Mouse (Mus musculus) cerebellum, postnatal 25 days (tissue): ENCODE results near the gene Rhbdd1.

Experiments
- DNase-seq, 2 experiments: peaks; one replicate each; pipeline ENCODE4 v3.0.0; 2021; ENCODE audit warnings: mixed read lengths in 2 of 2

Gene Rhbdd1

DNA sequence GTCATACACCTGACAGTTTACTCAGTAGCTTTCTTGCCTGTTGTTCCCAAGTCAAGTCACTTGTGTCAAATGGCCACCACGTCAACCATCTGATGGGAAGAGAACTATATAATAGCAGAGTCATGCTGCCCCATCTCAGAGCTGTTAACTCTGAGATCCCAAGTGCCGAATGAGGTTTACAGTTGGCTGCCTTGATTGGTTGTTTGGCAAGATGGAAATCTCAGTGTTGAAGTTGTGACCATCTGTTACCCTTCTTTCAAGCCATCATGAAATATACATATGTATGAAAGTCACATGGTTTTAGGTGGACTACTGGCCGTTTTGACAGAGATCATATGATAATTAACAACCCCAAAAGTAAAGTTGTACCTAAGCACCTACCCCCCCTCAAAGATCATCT is 121.0 kb downstream of the Rhbdd1 start:
- no peak for DNase-seq

DNA sequence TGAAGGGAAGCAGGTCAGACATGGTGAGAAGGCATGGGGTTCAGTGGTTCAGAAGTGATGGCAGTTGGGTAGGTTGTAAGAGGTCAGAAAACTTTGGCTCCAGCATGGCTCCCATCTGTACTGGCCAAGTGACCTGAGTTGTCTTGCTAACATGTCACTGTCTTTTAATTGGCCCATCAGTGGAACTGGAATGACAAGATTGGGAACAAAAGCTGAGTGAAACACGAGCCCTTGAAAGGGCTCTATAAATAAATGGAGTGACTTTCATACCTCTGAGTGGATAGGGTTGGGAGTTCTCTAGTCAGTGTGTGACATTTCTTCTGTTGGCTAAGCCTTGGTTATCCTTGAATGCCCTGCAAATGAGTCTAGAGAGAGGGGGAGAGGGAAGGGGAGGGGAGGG is 123.9 kb downstream of the Rhbdd1 start:
- no peak for DNase-seq

DNA sequence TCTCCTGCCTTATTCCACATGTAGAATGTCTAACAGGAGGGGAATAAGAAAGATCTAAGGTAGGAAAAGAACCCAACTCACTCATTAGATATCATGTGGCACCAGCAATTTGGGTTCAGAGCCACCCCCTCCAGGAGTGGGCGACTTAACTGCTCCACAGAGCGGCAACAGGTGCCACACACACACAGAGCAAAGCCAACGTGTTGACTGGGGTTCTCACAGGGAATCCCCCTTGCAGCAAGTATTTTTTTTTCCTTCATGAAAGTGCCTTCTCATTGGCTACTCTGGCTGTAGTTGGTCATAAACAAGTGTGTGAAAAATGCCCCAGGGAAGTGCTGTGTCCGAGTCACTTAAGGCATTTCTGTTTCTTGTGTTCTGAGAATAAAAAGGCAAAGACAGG is 127.3 kb downstream of the Rhbdd1 start:
- DNase-seq: no peak

DNA sequence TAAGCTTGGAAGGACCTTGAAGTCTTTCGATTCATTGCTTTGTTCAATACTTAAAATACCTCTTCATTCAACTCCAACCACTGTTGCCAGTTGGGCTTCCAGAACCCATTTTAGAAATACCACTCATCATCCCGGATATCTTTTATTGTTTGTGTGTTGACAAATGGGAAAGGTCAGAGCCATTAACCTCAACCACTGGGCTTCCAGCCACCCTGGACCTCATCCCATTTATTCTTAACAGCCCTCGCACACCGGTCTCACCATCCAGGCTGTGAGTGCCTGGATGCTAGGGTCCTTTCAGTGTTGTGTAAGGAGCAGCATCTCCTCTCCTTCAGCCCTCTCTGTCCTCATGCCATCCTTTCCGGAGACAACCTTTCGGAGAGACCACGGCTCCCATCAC is 129.8 kb downstream of the Rhbdd1 start:
- no peak for DNase-seq

DNA sequence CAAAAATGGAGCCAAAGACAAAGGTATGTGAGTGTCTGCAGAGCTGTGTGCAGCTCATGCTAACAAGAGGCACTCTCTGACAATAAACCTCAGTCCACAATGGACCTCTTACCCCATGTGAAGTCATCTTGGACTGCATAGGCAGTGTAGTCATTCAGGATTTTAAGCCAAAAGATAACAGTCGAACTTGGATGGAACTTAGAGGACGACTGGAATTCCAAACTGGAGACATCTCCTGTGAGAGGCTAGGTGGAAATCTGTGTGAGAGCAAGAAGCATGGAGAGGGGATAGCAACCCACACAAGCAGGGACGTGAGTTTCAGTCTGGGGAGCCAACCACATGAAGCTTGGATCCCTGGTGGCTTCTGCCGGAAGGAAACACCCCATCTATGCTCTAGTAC is 133.6 kb downstream of the Rhbdd1 start:
- DNase-seq: no peak

DNA sequence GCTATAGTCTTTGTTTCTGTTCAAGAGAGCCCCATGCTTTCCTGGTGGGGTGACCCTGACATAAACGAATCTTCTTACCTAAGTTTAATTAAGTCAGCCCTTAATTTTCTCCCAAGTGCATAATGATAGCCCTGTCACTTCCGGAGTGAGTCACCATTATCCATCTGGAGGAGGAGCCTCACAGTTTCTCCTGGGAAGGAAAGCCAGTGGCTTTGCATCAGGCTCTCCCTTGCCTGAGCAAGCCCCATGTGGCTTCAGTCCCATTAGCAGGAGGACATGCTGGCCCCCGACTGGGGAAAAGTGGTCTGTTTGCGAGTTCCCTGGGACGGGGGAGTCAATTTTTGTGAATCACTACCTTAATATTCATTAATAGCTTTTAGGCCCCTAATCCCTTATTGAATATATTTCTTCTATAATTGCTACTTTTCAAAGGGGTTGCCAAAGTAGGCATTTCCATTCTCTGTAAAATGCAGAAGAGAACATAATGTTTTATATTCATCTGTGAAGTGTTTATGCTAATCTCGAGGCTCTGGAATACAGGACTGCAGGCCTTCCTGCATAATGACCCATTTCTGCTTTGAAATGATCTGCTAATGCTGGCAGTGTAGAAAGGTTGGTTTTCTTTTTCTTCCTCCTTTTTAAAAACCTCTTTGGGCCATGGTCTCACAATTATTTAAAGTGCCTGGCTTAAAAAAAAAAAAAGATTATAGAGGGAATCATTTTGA is 135.8 kb downstream of the Rhbdd1 start:
- DNase-seq: no peak

DNA sequence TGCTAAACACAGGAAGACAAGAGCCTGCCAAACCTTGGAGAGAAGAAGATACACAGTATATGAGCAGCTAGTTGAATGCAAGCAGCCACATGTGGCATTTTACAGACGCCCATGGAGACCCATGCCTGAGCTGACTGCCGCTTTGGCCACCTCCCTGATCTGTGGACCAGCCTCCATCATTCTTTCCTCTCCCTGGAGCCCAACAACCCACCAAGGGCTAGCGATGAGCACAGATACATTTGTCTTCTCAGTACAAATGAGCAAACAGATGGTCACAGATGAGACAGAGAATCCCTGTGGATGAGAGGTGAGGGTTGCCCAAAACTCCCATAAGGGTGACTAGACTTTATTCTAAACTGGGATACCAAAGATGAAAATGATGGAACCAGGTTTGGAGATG is 137.8 kb downstream of the Rhbdd1 start:
- DNase-seq: peak; percentile 57 to 60

DNA sequence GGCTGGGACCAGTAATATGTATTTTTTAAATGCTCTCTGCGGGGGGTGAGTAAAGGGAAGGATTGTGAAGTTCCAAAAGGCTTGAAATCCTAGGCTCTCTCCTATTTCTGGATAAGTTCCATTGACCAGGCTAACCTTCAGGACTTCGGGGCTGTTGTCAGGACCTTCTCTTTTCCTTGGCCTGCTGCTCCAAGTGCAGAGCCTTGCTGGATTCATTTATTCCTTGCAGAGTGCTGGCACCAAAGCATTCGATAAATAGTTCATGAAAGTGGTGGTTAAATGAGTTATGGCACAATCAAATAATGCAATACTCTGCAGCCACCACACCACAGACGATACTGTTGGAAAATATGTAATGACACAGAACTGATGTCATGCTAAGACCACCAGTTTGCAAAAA is 143.1 kb downstream of the Rhbdd1 start:
- no peak for DNase-seq

DNA sequence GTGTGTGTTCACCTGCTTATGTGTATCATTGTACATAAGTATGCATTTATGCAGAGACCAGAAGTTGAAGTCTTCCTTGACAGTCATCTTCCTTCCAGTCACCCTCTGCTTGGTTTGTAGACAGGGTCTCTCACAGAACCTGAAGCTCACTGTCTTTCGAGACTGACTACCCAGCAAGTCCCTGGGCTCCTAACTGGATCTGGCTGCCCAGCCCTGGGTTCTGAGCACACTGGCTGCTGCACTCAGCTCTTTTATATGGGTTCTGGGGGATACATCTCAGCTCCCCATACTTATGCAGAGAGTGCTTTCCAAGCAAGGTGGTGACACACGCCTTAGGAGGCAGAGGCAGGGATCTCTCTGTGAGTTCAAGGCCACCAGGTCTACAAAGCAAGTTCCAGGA is 143.7 kb downstream of the Rhbdd1 start:
- no peak for DNase-seq

DNA sequence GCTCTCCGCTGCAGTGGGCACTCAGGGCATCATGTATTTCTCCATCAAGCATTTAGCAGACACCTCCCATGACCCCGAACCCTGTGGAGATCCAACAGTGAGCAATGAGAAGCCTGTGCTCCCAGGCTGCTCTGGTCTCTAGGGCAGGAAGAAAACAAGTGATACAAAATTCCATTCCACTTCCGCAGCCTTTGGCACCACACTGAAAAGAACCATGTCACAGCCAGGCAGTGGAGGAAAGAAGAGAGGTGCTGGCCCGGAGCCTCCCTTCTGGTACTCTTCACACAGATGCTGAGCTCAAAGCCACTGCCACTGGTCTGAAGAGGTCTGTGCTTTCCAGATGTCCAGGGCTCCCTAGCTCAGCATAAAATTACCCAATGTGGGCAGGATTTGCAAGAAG is 144.8 kb downstream of the Rhbdd1 start:
- DNase-seq: no peak

DNA sequence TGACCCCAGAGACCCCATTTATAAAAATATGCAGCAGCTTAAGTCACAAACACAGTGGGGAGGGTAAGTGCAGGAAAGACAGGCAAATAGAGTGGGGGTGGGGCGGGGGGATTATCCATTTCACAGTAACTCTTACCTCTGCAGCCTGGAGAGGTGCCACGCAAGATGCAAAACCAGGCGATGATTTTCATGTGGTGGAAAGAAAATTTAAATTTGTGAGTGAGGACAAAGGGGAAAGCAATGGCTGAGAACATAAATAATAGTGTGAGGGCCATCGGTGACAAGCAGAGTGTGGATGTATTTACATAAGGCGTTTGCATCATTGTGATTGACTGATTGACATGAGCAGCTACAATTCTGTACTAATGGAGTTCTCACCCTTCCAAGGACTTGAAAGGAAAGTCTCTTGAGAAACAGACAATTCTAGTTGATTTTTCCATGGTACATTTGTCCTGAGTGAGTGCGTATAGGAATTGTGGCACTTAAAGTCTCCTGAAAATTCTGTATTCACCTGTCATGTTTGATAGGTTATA is 149.1 kb downstream of the Rhbdd1 start:
- DNase-seq: no peak

DNA sequence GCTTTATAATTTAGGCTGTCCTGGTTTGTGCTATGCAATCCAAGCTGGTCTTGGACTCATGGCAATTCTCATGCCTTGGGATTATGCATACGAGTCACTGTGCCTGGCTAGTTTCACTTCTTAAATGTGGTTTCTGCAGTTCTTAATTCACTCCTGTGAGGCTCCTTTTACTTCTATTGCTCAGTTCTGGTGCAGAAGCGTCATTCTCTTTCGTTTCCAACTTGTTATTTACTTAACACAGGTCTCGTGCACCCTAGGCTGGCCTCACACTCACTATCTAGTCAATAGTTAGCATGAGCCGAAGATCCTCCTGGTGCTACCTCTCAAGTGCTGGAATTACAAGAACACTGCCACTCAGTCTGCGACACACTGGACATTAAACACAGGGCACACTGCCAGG is 152.6 kb downstream of the Rhbdd1 start:
- no peak for DNase-seq

DNA sequence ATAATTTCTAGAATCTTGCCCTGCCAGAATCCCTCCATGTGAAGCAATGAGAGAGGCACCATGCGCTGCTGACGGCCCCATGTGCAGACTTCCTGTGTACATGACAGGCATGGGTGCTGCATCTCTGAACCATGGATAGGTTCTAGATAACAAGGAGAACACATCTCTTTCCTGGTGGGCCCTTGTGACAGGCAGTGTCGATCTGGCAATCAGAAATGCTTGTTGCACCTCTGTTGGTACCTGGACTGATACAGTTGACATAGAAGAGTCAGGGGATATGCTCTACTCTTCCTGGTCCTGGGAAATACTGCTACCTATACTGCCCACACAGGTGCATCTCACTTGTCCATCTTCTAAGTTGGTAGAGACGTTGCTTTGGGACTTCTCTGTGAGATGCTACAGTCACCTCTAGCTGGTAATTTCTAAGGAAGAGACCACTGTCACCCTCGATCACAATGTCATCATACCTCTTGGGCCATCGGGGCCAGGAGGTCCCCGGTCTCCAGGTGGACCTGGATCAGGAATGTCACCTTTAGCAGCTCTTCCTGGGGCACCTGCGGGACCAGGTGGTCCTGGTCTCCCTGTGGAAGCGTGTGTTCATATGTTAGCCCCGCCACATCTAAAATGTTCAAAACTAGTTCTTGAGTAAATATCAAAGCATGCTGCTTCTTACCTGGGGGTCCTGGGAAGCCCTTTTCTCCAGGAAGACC is 154.4 kb downstream of the Rhbdd1 start:
- DNase-seq: no peak

DNA sequence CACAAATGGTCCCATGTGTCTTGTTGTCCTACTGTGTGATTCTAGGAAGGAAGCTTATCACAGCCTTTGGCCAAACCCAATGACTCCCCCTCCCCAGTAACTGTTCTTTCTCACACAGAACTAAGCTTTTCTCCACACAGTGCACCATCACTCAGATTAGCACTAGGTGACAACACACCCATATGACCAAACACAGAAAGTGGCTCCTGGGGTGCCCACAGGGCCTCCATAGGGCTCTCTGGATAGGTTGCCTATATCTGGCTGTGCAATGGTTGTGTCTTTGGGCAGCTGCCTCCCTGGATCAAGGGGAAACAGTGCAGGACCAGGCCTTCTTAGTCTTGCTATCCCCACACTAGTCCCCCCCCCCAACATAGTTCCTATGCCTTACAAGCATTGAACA is 157.2 kb downstream of the Rhbdd1 start:
- DNase-seq: no peak

DNA sequence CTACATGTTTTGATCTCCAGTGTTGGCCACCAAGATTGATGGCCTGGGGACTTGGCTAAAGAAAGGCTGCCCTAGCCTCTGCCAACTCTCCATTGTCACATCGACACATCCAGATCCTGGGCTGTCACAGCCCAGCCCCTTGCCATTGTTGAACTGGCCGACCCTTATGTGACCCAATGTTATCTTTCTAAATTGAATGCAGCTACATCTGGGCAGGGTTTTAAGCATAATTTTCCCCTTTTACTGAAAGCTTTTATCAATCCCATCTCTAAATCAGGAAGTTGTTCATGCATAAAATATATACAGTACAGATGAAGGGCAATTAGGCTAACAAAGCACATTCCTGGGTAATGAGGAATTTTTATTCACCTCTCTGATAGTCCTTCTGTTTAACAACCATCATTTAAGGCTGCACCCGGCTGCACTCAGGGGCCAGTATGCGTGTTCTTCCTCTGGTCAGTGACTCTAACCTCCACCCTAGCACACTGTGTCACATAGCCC is 158.3 kb downstream of the Rhbdd1 start:
- no peak for DNase-seq

DNA sequence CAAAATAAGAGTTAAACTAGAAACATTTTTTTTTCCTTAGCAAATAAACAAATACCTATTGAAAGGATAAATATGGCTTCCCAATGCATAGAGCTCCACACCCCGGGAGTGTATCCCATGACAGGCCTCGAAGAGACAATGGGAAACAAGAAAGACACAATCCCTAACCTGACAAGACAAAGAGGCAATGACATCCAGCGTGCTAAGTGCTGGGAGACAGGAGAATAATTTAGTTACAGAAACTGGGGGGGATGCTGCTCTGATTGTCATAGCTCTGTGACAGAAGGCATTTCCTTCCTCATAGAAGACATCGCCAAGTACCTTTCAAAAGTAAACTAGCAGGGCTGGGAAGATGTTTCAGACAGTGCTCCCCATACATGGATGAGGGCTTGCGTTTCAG is 159.0 kb downstream of the Rhbdd1 start:
- DNase-seq: no peak

DNA sequence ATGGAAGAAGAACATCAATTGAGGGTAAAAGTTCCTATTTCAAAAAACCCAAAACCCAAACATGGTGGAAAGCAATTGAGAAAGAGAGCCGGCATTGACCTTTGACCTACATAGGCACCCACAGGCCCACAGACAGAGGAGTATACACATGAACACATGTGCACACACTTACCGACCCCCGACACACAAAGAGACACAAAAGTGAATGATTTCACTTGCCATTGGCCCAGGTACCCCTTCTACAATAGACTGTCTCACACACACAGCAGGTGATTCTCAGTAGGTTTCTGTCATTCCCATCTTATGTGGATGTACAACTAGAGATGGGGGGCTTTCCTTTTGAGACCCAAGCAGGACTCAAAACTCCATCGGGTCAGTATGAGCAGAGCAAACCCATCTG is 159.6 kb downstream of the Rhbdd1 start:
- no peak for DNase-seq

DNA sequence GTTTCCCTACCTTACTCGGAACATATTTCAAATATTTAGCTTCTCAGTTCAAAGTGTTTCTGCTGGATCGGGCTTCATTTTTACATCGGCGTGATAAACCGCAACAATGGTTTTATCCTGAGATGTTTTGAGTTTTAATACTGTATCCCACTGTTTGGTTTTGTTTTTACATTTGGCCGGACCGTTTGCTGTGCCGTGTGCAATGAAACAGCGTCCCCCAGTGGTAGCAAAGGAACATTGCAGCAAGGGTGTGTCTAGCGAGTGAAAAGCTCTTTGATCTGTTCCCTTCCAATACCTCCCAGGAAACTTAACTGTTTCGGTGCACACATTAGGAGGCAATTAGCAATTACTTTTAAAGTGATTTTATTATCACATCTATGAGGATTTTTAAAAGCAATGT is 160.0 kb downstream of the Rhbdd1 start:
- peak in 1 of 2 experiments; percentile 37 for DNase-seq

DNA sequence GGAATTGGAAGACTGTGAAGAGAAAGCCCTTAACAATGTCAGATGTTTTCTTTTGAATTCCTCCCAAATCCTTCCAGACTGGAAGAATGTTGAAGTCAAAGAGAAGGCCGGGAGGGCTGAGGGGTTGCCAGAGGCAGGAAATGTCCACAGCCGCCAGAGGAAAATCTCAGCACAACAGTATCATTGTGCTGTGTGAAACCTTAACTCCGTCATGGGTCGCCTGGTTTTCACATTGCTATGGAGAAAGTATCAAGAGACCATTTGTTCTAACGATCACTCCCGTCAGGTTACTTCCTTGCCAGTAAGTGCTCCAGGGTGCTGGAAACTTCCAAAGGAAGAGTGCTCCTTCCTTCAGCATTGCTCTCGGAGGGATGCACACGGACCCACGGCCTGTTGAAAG is 160.5 kb downstream of the Rhbdd1 start:
- no peak for DNase-seq

DNA sequence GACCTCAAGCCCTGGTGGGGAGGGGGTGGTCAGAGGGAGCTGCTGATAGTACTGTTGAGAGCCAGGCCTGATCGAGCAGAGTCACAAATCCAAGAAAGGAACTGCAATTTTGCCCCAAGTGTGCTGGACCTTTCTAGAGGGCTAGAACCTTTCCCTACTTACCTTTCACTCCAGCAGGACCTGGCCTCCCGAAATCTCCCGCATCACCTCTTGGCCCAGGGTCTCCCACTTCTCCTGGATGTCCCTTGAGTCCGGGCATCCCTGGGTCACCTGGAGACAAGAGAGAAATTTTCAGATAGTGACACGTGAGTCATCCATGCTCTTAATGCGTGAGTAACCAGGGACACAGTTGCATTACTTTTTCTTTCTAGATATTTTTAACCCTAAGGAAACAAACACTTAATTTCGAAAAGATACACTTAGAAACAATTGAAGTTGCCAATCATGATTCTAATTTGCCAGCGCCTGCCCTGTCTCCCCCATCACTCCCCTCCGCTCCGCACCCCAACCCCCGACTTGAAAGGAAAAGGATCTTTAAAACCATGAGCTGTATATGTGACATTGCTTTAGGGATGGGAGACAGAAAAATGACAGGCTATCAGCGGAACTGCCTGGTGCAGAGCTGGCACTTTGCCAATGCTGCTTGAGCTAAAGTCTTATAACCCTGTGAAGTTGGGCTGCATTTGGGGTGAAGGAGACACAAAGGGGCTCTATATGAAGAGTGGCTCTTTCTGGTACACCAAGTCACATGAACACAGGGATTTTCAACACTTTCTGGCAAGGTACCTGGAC is 163.6 kb downstream of the Rhbdd1 start:
- peak in 1 of 2 experiments; percentile 25 for DNase-seq

DNA sequence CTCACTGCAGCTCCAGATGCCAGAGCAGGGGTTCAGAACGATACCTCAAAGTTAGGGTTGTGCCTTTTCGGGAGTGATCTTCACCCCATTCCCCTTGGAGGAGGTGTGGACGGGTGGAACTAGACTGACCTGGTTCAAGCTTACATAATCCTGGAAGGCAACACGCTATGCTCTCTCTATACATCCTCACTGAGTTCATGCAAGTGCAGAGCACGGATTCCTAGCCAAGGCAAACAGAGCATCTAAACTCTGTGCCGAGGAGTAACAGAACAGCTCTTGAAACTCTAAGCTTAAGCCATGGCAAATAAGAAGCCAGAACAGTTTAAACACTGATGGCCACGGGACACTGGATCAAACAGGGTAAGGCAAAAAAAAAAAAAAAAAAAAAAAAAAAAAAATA is 166.1 kb downstream of the Rhbdd1 start:
- no peak for DNase-seq

DNA sequence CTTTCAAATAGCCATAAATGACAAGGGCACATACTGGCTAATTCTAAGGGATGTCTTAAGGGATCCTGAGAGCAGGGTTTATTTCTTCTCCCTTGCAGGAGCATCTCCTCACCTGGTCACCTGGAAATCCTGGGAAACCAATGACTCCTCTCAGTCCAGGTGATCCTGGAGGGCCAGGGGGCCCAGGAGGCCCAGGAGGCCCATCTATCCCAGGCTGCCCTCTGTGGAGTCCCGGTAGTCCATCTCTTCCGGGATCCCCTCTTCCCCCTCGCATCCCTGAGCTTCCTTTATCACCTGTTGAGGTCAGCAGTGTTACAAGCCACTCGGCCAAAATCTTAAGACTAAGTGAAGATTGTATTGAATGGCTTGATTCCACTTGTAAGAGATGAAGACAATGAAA is 170.1 kb downstream of the Rhbdd1 start:
- DNase-seq: no peak

DNA sequence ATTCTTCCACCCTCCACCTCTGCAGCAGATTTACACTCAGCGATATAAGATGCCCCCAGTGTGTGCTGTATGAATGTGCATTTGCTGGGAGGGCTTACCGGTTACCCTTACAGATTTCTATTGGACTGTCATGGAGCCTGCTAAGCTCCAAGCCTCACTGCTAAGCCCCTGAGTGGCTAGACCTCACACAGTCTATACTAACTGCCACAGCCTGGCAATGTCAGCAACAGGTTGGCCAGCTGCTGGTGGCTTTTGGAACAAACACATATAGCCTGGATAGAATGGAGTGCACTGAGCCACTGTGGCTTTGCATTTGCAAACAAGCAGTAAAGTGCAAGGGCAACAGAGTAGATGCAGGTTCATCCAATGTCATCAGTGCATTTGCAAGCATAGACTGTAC is 175.7 kb downstream of the Rhbdd1 start:
- no peak for DNase-seq
